19 mouse cellular contexts compared by ENCODE assay signal in the genomic region with DNA sequence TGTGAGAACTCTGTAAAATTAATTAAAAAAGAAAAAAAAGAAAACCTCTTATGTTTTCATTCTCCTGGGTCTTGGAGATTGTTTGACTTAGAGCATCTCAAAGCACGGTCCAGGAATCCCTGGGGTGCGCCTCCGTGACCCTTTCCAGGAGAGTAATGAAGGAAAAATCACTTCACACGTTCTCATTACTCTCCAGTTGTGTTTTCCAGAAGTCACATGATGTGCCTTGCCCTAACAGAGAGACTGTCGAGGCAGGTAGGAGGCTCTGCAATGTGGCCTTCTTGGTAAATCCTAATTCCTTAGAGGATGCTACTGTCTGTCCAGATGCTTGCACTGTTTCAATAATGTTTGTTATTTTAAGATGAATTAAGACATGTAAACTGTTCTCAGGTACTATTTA.
"Had no signal": no experiment of that assay in that cellular context is flagged by ENCODE, and none has a peak within 500 bp of the region (broad histone marks: within the 10 kb centered on the region; RNA-seq: fewer than 3 reads in every experiment).

No protein-coding gene starts in this region.

- H3K27me3 ChIP-seq: kidney, embryonic 15.5 days; liver, embryonic 13.5 days; midbrain, embryonic 12.5 days; midbrain, embryonic 15.5 days; neural tube, embryonic 12.5 days; neural tube, embryonic 15.5 days; stomach, embryonic 15.5 days had no signal

- H3K9me3 ChIP-seq: kidney, embryonic 15.5 days; liver, embryonic 13.5 days; midbrain, embryonic 12.5 days; midbrain, embryonic 15.5 days; neural tube, embryonic 12.5 days; neural tube, embryonic 15.5 days; stomach, embryonic 15.5 days had no signal

- DNase-seq: kidney, adult 8-10 months; kidney, postnatal 10 days; kidney, postnatal 36 days; layer of hippocampus, postnatal 36 days; left cerebral cortex, postnatal 4 days; liver, embryonic 13.5 days; lung, adult 2 months; lung, postnatal 14 days; lung, postnatal 4 days; right cerebral cortex, adult 18-20 months; right cerebral cortex, postnatal 25 days; spleen, adult 18-20 months; thymus, postnatal 25 days had no signal

- ATAC-seq: midbrain, embryonic 15.5 days had no signal

- H3K36me3 ChIP-seq: kidney, embryonic 15.5 days; liver, embryonic 13.5 days; midbrain, embryonic 12.5 days; midbrain, embryonic 15.5 days; neural tube, embryonic 12.5 days; neural tube, embryonic 15.5 days; stomach, embryonic 15.5 days had no signal

- H3K27ac ChIP-seq: kidney, embryonic 15.5 days; liver, embryonic 13.5 days; midbrain, embryonic 12.5 days; midbrain, embryonic 15.5 days; neural tube, embryonic 12.5 days; neural tube, embryonic 15.5 days; stomach, embryonic 15.5 days had no signal

- H3K4me3 ChIP-seq: kidney, embryonic 15.5 days; liver, embryonic 13.5 days; midbrain, embryonic 12.5 days; midbrain, embryonic 15.5 days; neural tube, embryonic 12.5 days; neural tube, embryonic 15.5 days; stomach, embryonic 15.5 days had no signal

- H3K4me1 ChIP-seq: kidney, embryonic 15.5 days; liver, embryonic 13.5 days; midbrain, embryonic 12.5 days; midbrain, embryonic 15.5 days; neural tube, embryonic 12.5 days; stomach, embryonic 15.5 days had no signal

- H3K4me2 ChIP-seq: kidney, embryonic 15.5 days; liver, embryonic 13.5 days; midbrain, embryonic 12.5 days; midbrain, embryonic 15.5 days; neural tube, embryonic 12.5 days; neural tube, embryonic 15.5 days; stomach, embryonic 15.5 days had no signal

- H3K9ac ChIP-seq: kidney, embryonic 15.5 days; liver, embryonic 13.5 days; midbrain, embryonic 12.5 days; midbrain, embryonic 15.5 days; neural tube, embryonic 12.5 days; neural tube, embryonic 15.5 days; stomach, embryonic 15.5 days had no signal
